Mouse (Mus musculus) thymus, postnatal 0 days (tissue): ENCODE results near the gene Tmem150c. TPM values are rescaled to one million over a fixed set of nuclear protein-coding genes. Genes with fewer than 3 reads are reported as not detected.

Experiments
- DNase-seq: peaks from one replicate; pipeline ENCODE4 v3.0.0-alpha.2; 2015; ENCODE audit warnings: low spot score
- polyA plus RNA-seq: library from polyadenylated mRNA; unstranded; fragments of >200 nt; fragmentation: Nextera tagmentation; extraction: Ambion mirVana; gene quantifications from 2 replicates; pipeline ENCODE4 v1.2.1, GENCODE M21; 2015

Gene Tmem150c
- polyA plus RNA-seq, 1 experiment from 2014 or later = 9.8 TPM

GRCm38 (mm10) chr5:100172104-100172503, 12.5 kb upstream of the Tmem150c start:
- DNase-seq = no peak

GRCm38 (mm10) chr5:100166591-100167491, 7.2 kb upstream of the Tmem150c start:
- DNase-seq = peak; percentile 18

GRCm38 (mm10) chr5:100163368-100163767, 3.8 kb upstream of the Tmem150c start:
- DNase-seq = no peak

GRCm38 (mm10) chr5:100162857-100163256, 3.2 kb upstream of the Tmem150c start:
- no peak for DNase-seq

- DNase-seq = no peak
Observed at GRCm38 (mm10) chr5:100162053-100162452, 2.4 kb upstream of the Tmem150c start.

- peak; percentile 8 for DNase-seq
Observed at GRCm38 (mm10) chr5:100158791-100159637, 594 bp downstream of the Tmem150c start.

GRCm38 (mm10) chr5:100158301-100158700, 1.3 kb downstream of the Tmem150c start:
- DNase-seq = no peak

- DNase-seq = no peak
Observed at GRCm38 (mm10) chr5:100155646-100156045, 4.0 kb downstream of the Tmem150c start.

- no peak for DNase-seq
Observed at GRCm38 (mm10) chr5:100149967-100150366, 9.6 kb downstream of the Tmem150c start.

- DNase-seq = no peak
Observed at GRCm38 (mm10) chr5:100144836-100145235, 14.8 kb downstream of the Tmem150c start.

- DNase-seq = no peak
Observed at GRCm38 (mm10) chr5:100127283-100127682, 32.3 kb downstream of the Tmem150c start.

GRCm38 (mm10) chr5:100125409-100126123, 34.0 kb downstream of the Tmem150c start:
- no peak for DNase-seq

- no peak for DNase-seq
Observed at GRCm38 (mm10) chr5:100124530-100124929, 35.1 kb downstream of the Tmem150c start.

GRCm38 (mm10) chr5:100123283-100123682, 36.3 kb downstream of the Tmem150c start:
- DNase-seq = no peak

- DNase-seq = no peak
Observed at GRCm38 (mm10) chr5:100121170-100121569, 38.4 kb downstream of the Tmem150c start.

- no peak for DNase-seq
Observed at GRCm38 (mm10) chr5:100120711-100121141, 38.9 kb downstream of the Tmem150c start.

GRCm38 (mm10) chr5:100119331-100119730, 40.3 kb downstream of the Tmem150c start:
- DNase-seq = no peak

- no peak for DNase-seq
Observed at GRCm38 (mm10) chr5:100113403-100113802, 46.2 kb downstream of the Tmem150c start.

- DNase-seq = no peak
Observed at GRCm38 (mm10) chr5:100110581-100110980, 49.0 kb downstream of the Tmem150c start.

- no peak for DNase-seq
Observed at GRCm38 (mm10) chr5:100109543-100110282, 49.9 kb downstream of the Tmem150c start.

- no peak for DNase-seq
Observed at GRCm38 (mm10) chr5:100108866-100109265, 50.7 kb downstream of the Tmem150c start.
